Mouse (Mus musculus): ENCODE measurements around the gene Eef2kmt. TPM values are rescaled to one million over a fixed set of nuclear protein-coding genes. Genes with fewer than 3 reads are reported as not detected.

The Eef2kmt gene
- polyA plus RNA-seq, 2 experiments from 2014 or later = 37.1 to 44.0 TPM

GRCm38 (mm10) chr16:5221403-5221802 lies 34.4 kb downstream of the Eef2kmt start:
- no peak for ATAC-seq

- ATAC-seq = no peak
Observed at GRCm38 (mm10) chr16:5217341-5218133, 38.2 kb downstream of the Eef2kmt start.

GRCm38 (mm10) chr16:5216686-5217085 lies 39.1 kb downstream of the Eef2kmt start:
- no peak for ATAC-seq

GRCm38 (mm10) chr16:5214126-5214525 lies 41.7 kb downstream of the Eef2kmt start:
- no peak for ATAC-seq

- no peak for ATAC-seq
Observed at GRCm38 (mm10) chr16:5212150-5212549, 43.6 kb downstream of the Eef2kmt start.

GRCm38 (mm10) chr16:5210365-5210764 lies 45.4 kb downstream of the Eef2kmt start:
- ATAC-seq = no peak

GRCm38 (mm10) chr16:5206051-5206450 lies 49.7 kb downstream of the Eef2kmt start:
- no peak for ATAC-seq

GRCm38 (mm10) chr16:5205431-5205970 lies 50.3 kb downstream of the Eef2kmt start:
- no peak for ATAC-seq

GRCm38 (mm10) chr16:5203668-5204433 lies 51.9 kb downstream of the Eef2kmt start, which contains the start of gene Nagpa:
Nagpa (minus strand) TSS chr16:5204012.
- ATAC-seq = peak; percentile 85

GRCm38 (mm10) chr16:5203200-5203599 lies 52.6 kb downstream of the Eef2kmt start:
- peak; percentile 50 for ATAC-seq

- no peak for ATAC-seq
Observed at GRCm38 (mm10) chr16:5202681-5203080, 53.1 kb downstream of the Eef2kmt start.

- no peak for ATAC-seq
Observed at GRCm38 (mm10) chr16:5195080-5195479, 60.7 kb downstream of the Eef2kmt start.

Other genes starting within 250 kb of the Eef2kmt start
- not detected for gene Smim22, start 248.7 kb downstream of the Eef2kmt start, polyA plus RNA-seq (2017; shearing (Covaris generic))
- gene Rogdi, start 242.4 kb downstream of the Eef2kmt start, polyA plus RNA-seq (2017; shearing (Covaris generic)) = 10 to 100 TPM; 18.5 to 23.5 TPM
- gene Glyr1, start 206.1 kb downstream of the Eef2kmt start, polyA plus RNA-seq (2017; shearing (Covaris generic)) = 10 to 100 TPM; 66.1 to 82.5 TPM
- 10 to 100 TPM; 28.7 to 41.5 TPM for gene Ubn1, start 205.9 kb downstream of the Eef2kmt start, polyA plus RNA-seq (2017; shearing (Covaris generic))
- gene Ppl, start 123.6 kb downstream of the Eef2kmt start, polyA plus RNA-seq (2017; shearing (Covaris generic)) = under 1 TPM in 1 of 2 experiments, not detected in 1; 0.17 TPM
- gene Sec14l5, start 108.9 kb downstream of the Eef2kmt start, polyA plus RNA-seq (2017; shearing (Covaris generic)) = not detected
- 10 to 100 TPM; 10.5 to 17.3 TPM for gene Nagpa, start 52.0 kb downstream of the Eef2kmt start, polyA plus RNA-seq (2017; shearing (Covaris generic))
- not detected for gene AU021092, start 33.7 kb downstream of the Eef2kmt start, polyA plus RNA-seq (2017; shearing (Covaris generic))
- 10 to 100 TPM; 14.6 to 16.9 TPM for gene Alg1, start 22.4 kb downstream of the Eef2kmt start, polyA plus RNA-seq (2017; shearing (Covaris generic))

All from activated CD4-positive, CD25-positive, alpha-beta regulatory T cell, adult 4 months (primary cell).